Mouse (Mus musculus) layer of hippocampus, postnatal 14 days (tissue): ENCODE results near the gene Gnb1. TPM values are rescaled to one million over a fixed set of nuclear protein-coding genes. Genes with fewer than 3 reads are reported as not detected.

Experiments used
- DNase-seq, 2 experiments: peaks; one replicate each; pipeline ENCODE4 v3.0.0; 2021 to 2022; ENCODE audit warnings: low spot score in 2 of 2, mixed read lengths in 1 of 2
- total RNA-seq, 2 experiments: library from RNA; stranded (reverse); gene quantifications; 2 replicates each; pipeline ENCODE4 v1.2.3; 2021

Gene Gnb1
- total RNA-seq, 2 experiments from 2014 or later = 855 to 871 TPM

DNA sequence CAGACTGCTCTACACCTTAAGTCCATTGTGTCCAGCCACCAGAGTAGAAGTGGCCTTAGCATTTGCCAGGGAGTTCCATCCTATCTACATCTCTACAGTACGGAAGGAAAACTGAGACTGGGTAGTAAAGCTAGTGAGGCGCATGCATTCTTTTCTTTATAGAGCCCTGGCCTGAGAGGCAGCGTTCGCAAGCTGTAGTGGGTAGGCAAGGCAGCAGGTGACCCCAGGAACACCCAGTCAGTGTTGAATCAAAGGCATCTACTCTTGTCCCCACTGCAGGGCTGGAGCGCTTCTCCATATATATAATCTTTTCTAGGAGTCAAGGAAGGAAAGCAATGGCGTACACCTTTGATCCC is 9.1 kb upstream of the Gnb1 start:
- DNase-seq = no peak

- no peak for DNase-seq
Measured at GRCm38 (mm10) chr4:155482733-155483540, 8.2 kb upstream of the Gnb1 start.

DNA sequence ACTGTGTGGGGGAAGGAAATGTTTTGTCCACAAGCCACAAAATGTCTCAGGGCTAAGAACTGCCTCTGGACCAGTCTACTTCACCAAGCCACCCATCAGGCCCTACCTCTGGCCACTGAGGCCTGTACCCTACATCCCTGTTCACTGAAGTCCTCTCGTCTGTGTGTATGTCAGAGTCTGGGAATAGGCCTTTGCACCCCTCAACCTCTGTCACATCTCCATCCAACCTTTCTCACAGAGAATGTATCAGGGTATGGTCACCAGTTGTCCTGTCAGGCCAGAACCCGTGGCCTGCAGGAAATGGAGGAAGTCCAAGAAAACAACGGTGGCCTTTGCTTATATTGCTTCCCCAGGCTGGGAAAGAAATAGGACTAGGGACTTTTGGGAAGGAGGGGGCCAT is 5.6 kb upstream of the Gnb1 start:
- DNase-seq = no peak

DNA sequence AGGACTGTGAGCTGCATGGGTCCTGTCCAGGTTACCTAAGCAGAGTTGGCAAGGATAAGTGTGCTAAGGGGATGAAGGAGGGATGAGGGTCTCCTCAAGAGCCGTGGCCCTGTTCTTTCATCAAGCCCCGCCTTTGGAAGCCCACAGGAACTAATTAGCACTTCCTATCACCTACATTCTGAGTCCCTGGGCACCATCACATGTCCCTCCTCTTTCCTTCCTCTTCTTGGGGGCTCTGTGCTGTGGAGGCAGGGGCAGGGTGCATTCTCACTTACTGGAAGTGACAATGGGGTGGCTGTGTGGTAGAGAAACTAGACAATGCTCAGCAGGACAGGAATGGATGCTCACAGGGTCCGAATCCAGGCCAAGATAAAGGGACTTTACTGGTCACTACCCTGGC is 3.4 kb upstream of the Gnb1 start:
- no peak for DNase-seq

- DNase-seq = peak; percentile 11 to 33
Measured at GRCm38 (mm10) chr4:155488232-155489025, 2.7 kb upstream of the Gnb1 start.

DNA sequence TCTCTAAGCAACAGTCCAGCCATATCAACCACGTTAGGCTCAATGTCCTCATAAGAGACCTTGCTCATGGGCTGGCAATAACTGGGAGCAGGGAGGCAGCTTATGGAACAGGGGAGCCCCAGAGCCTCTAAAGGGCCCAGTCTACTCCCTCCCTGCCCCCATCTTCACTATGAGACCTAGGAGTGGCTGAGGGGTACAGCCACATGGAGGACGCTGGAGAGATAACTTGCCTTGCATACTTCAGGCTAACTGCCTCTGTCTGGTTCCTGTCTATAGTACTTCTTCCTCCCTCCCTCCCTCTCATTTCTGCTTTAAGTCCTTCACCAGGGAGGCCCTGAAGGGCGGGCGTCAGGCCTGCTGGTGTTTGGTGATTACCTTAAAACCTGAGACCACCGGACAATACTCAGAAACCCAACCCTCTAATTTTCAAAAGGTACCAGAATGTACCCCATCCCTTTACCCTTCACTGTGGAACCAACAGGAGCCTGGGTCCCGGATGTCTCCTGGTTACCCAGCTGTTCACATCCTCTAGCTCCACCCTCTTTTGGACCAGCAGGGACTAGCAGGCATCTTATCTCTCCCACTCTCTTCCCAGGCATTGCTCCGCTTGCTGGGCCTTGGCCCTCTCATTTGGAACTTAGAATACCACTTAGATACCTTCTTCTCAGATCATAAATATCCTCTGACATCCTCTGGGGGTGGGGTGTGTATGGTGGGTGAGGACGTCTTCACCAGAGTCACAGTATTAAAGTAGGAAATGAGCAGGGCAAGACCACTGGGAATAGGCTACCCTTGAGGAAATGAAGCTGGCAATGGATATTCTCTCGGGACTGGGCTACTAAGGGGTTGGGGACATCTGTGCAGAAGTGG is 1.8 kb upstream of the Gnb1 start:
- no peak for DNase-seq

- peak in 1 of 2 experiments; percentile 26 for DNase-seq
Measured at GRCm38 (mm10) chr4:155490456-155490855, 705 bp upstream of the Gnb1 start.

DNA sequence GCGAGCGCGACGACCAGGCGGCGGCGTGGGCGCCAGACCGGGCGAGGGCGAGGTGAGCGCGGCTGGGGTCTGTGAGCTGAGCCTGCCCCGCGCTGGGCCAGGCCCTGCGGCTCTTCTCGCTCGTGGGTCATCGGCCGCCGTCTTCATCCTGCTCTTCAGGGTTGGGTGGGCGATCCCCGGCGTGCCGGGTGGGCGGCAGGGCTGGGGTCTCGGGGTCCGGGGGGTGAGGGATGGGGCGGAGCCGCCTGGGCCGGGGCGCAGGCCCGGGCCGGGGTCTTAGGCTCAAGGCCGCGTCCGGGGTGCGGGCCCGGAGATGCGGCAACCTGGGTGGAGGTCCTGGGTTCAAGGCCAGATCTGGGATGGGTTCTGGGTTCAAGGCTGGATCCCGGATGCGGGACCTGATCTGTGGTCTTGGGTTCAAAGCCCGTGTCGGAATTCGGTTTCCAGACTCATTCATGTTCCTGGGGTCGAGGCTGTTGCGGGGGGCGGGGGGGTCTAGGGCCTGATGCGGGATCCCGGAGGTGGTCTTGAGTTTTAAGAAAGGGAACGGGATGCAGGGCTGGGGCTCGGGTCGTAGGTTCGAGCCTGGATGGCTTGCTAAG is 469 bp downstream of the Gnb1 start:
- peak in 1 of 2 experiments; percentile 25 for DNase-seq

DNA sequence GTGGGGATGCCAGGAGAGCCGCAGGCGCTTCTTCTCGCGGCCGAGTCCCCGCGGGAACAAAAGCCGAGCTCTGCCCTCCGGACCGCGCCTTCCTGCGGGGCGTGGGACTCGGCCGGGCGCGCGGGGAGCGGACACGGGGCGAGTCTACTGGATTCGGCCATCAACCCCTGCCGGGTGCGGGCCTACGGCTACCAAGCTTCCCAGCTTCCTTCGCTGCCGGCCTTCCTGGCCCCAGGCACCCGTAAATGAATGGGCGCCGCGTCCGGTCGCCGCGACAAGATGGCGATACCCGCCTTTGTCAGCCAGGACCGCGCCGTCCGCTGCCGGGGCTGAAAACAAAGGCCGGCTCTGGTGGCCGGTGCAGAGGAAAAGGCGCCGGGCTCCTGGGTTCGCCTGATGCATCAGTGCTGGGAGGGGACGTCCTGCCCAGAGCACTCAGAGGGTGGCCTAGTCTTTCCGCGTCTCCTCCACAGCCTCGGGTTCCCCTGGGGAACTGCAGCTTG is 1.0 kb downstream of the Gnb1 start:
- DNase-seq = peak; percentile 47

- DNase-seq = no peak
Measured at GRCm38 (mm10) chr4:155494891-155495290, 3.7 kb downstream of the Gnb1 start.

DNA sequence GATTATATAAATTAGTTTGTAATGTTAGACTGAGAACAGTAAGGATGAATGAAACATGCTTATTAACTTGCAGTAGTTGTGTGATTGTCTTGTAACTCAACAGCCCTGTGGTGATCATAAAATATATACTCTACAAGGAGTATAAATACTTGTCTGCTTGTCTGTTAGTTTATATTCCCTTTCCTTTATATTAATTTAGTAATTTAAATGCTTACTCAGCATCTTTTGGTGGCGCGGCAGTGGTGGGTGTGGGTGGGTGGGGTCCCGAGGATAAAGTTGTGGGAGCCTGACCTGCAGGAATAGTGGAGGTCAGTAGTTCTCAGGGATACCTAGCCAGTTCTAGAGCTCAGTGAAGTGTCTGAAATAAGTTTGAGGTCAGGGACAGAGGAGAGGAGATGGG is 6.8 kb downstream of the Gnb1 start:
- DNase-seq = no peak

GRCm38 (mm10) chr4:155501126-155501525 is 10.0 kb downstream of the Gnb1 start:
- no peak for DNase-seq

- no peak for DNase-seq
Measured at GRCm38 (mm10) chr4:155505067-155505466, 13.9 kb downstream of the Gnb1 start.

DNA sequence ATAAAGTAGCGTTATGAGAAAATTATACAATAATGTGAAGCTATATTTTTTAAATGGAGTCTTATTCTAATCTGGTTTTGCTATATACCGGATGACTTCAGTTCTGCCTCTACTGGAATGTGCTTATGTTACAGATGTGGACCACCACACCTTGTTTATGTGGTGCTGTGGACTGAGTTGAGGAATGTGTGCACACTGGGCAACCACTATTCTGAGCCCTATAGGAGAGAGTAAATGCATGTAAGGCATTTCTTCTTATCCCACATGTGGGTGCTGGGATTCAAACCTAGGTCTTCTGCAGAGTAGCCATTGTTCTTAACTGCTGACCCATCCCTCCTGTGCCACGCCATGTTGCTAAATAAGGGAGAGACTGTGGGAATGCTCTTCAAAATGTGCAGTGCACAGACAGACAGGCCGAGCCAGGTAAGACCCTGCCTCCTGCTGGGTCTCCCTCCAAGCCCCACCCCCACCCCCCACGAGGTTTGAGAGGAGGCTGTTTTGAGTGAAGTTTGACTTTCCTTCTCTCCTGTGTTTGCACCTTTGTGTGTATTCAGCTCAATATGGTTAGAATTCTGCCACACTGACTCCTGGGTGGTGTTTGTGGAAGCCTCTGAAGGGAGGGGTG is 14.6 kb downstream of the Gnb1 start:
- DNase-seq = no peak

DNA sequence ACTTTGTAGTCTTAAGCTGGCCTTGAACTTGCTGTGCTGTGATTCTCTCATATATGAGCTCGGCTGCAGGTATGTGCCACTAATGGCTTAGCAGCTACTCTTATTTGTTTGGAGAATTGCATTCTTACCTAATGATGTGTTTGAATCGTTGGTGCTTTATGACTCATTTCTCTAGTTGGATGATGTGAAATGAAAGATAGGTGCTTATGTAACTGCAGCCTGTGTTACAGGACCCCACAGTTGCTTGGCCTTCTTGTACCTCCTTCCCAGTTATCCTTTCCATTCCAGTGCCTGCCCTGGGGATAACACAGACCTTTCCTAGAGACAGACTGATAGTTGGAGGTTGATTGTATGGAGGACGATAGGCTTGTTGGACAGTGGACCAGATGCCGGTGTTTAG is 17.5 kb downstream of the Gnb1 start:
- DNase-seq = no peak

GRCm38 (mm10) chr4:155510981-155511380 is 19.8 kb downstream of the Gnb1 start:
- DNase-seq = no peak

DNA sequence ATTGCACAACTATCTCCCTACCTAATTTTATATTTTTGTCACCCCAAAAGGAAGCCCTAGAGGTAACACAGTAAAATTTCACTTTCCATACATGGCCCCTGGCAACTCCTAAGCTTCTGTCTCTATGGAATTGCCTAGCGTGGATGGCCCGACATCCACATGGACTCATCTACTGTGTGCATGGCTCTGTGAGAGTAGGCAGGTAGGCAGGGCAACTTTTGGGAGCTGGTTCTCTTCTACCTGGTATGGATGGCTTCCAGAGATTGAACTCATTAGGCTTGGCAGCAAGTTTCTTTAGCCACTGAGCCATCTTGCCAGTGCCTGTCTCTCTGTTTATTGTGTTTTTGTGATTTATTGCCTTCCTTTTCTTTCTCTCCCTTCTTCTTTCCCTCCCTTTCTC is 23.6 kb downstream of the Gnb1 start:
- DNase-seq = no peak

DNA sequence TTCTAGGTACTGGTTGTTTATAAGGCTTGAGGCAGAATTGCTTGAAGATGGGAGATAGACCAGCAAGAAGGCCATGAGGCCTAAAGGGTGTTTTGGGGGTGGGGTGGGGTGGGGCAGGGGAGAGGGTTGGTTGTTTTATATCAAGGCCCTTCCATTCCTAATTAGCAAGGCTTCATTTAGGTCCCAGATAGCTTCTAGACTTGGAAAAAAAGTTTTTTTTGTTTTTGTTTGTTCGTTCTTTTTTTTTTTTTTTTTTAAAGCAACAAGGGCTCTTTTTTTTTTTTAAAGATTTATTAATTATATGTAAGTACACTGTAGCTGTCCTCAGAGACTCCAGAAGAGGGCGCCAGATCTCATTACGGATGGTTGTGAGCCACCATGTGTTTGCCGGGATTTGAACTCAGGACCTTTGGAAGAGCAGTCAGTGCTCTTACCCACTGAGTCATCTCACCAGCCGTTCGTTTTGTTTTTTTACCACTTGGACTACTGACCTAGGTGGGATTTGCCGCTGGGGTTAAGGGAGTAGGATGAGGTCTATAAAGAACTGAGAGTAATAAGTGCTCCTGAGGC is 26.9 kb downstream of the Gnb1 start:
- DNase-seq = no peak

DNA sequence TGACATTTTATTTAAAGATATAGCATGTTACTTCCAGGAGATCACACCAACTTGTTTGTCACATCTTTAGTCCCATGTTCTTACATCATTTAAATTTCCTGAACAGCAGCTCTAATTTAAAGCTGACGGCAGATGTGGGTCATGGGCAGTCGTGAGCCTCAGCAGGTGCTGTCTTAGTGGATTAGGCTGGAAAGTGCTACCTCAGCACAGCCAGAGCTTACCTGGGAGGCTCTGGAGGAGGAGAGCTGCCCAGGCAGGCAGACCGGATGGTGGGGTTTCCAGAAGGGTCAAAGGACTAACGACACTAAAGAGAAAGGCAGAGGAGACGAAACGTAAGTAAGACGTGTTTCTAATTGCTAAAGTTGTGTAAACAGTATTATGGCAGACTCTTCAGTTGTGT is 31.2 kb downstream of the Gnb1 start:
- DNase-seq = no peak

- no peak for DNase-seq
Measured at GRCm38 (mm10) chr4:155525751-155526150, 34.6 kb downstream of the Gnb1 start.
